Mouse (Mus musculus) midbrain, embryonic 12.5 days (tissue): ENCODE data around the gene Ncln. TPM values are rescaled to one million over a fixed set of nuclear protein-coding genes. Genes with fewer than 3 reads are reported as not detected.

Experiments used
- microRNA-seq: library from miRNA; unstranded; fragments of <30 nt; microRNA quantifications from one replicate; pipeline ENCODE4, GENCODE M21; 2017
- polyA plus RNA-seq: library from polyadenylated mRNA; unstranded; fragments of >200 nt; fragmentation: Nextera tagmentation; extraction: Ambion mirVana; gene quantifications from 2 replicates; pipeline ENCODE4 v1.2.1, GENCODE M21; 2016

Gene Ncln
- polyA plus RNA-seq, 1 experiment from 2014 or later = 68.3 TPM

Small RNA genes within 50 kb of the gene (microRNA-seq; reads per million reads assigned to microRNA genes)
- gene Gm25595 = not detected

Other genes starting within 250 kb of the Ncln start
- gene Matk, start 243.5 kb downstream of the Ncln start, polyA plus RNA-seq = 4.3 and 5.0 TPM in 2 replicates
- 168 and 169 TPM in 2 replicates for gene Mrpl54, start 229.5 kb downstream of the Ncln start, polyA plus RNA-seq
- gene Apba3, start 229.4 kb downstream of the Ncln start, polyA plus RNA-seq = 34.8 and 36.1 TPM in 2 replicates
- 6.6 and 7.5 TPM in 2 replicates for gene Tjp3, start 204.8 kb downstream of the Ncln start, polyA plus RNA-seq
- 89.9 and 92.6 TPM in 2 replicates for gene Pip5k1c, start 203.4 kb downstream of the Ncln start, polyA plus RNA-seq
- gene Cactin, start 175.3 kb downstream of the Ncln start, polyA plus RNA-seq = 58.8 and 60.5 TPM in 2 replicates
- gene Tbxa2r, start 167.7 kb downstream of the Ncln start, polyA plus RNA-seq = 3.7 and 4.4 TPM in 2 replicates
- gene Gipc3, start 153.1 kb downstream of the Ncln start, polyA plus RNA-seq = not detected in 2 replicates
- gene Hmg20b, start 145.9 kb downstream of the Ncln start, polyA plus RNA-seq = 90.8 and 97.9 TPM in 2 replicates
- gene Mfsd12, start 138.9 kb downstream of the Ncln start, polyA plus RNA-seq = 12.0 and 13.7 TPM in 2 replicates
- gene 4930404N11Rik, start 130.6 kb downstream of the Ncln start, polyA plus RNA-seq = 0.34 and 0.92 TPM in 2 replicates
- 135 and 139 TPM in 2 replicates for gene Fzr1, start 117.9 kb downstream of the Ncln start, polyA plus RNA-seq
- 63.5 and 67.2 TPM in 2 replicates for gene Dohh, start 112.0 kb downstream of the Ncln start, polyA plus RNA-seq
- gene Gm48551, start 111.9 kb downstream of the Ncln start, polyA plus RNA-seq = 4.2 and 5.5 TPM in 2 replicates
- gene Gm48552, start 107.4 kb downstream of the Ncln start, polyA plus RNA-seq = 0.50 and 2.3 TPM in 2 replicates
- gene Smim24, start 103.3 kb downstream of the Ncln start, polyA plus RNA-seq = 2.1 and 2.8 TPM in 2 replicates
- gene Nfic, start 40.8 kb downstream of the Ncln start, polyA plus RNA-seq = 14.7 and 19.7 TPM in 2 replicates
- gene Celf5, start 13.7 kb downstream of the Ncln start, polyA plus RNA-seq = 37.1 and 44.4 TPM in 2 replicates
- gene S1pr4, start 3.7 kb upstream of the Ncln start, polyA plus RNA-seq = 0.41 and 0.77 TPM in 2 replicates
- gene Gna15, start 27.8 kb upstream of the Ncln start, polyA plus RNA-seq = 0.58 and 1.0 TPM in 2 replicates
- 70.9 and 72.6 TPM in 2 replicates for gene Gna11, start 48.8 kb upstream of the Ncln start, polyA plus RNA-seq
- gene Aes, start 63.1 kb upstream of the Ncln start, polyA plus RNA-seq = 524 and 532 TPM in 2 replicates
- gene Tle2, start 78.2 kb upstream of the Ncln start, polyA plus RNA-seq = 17.8 and 17.9 TPM in 2 replicates
- 2.9 and 5.1 TPM in 2 replicates for gene Tle6, start 104.7 kb upstream of the Ncln start, polyA plus RNA-seq
- 2.5 and 2.6 TPM in 2 replicates for gene BC025920, start 109.9 kb upstream of the Ncln start, polyA plus RNA-seq
- gene Sirt6, start 131.4 kb upstream of the Ncln start, polyA plus RNA-seq = 52.8 and 54.1 TPM in 2 replicates
- gene Ankrd24, start 132.1 kb upstream of the Ncln start, polyA plus RNA-seq = 6.3 and 7.4 TPM in 2 replicates
- gene Gm10778, start 152.7 kb upstream of the Ncln start, polyA plus RNA-seq = 4.8 and 5.1 TPM in 2 replicates
- 18.2 and 21.1 TPM in 2 replicates for gene Zfp433, start 208.4 kb upstream of the Ncln start, polyA plus RNA-seq